Mouse (Mus musculus) midbrain, embryonic 15.5 days (tissue): ENCODE measurements around the gene Sin3a. TPM values are rescaled to one million over a fixed set of nuclear protein-coding genes. Genes with fewer than 3 reads are reported as not detected.

Source experiments
- ATAC-seq: fragments of 200-750 bp; cut with Nextera tagmentation; replicated peaks from 2 replicates; pipeline ENCODE4 v1.8.0; 2017; ENCODE audit warnings: moderate TSS enrichment
- H3K27ac ChIP-seq: fragments of 300-500 bp; sonication (generic); 2 replicates; pipeline ENCODE4 v1.5.1; 2015; ENCODE audit warnings: mild to moderate bottlenecking, inconsistent platforms
- H3K27me3 ChIP-seq: fragments of 300-500 bp; sonication (generic); replicated peaks from 2 replicates; pipeline ENCODE4 v1.6.1; 2015; ENCODE audit warnings: inconsistent platforms
- H3K36me3 ChIP-seq: fragments of 300-500 bp; sonication (generic); replicated peaks from 2 replicates; pipeline ENCODE4 v1.6.1; 2015; ENCODE audit warnings: inconsistent platforms
- H3K4me1 ChIP-seq: fragments of 300-500 bp; sonication (generic); 2 replicates; pipeline ENCODE4 v1.6.1; 2015; ENCODE audit warnings: inconsistent platforms
- H3K4me2 ChIP-seq: fragments of 300-500 bp; sonication (generic); 2 replicates; pipeline ENCODE4 v1.6.1; 2015; ENCODE audit warnings: inconsistent platforms, mild to moderate bottlenecking, moderate library complexity
- H3K4me3 ChIP-seq: fragments of 300-500 bp; sonication (generic); 2 replicates; pipeline ENCODE4 v1.5.1; 2015; ENCODE audit warnings: mild to moderate bottlenecking, inconsistent platforms
- H3K9ac ChIP-seq: fragments of 300-500 bp; sonication (generic); 2 replicates; pipeline ENCODE4 v1.6.1; 2015; ENCODE audit warnings: mild to moderate bottlenecking, inconsistent platforms
- H3K9me3 ChIP-seq: fragments of 300-500 bp; sonication (generic); 2 replicates; pipeline ENCODE4 v1.6.1; 2016; ENCODE audit warnings: inconsistent platforms
- WGBS: fragments of 180-500 bp; shearing (Covaris S2); methylation state at CpG from one replicate; pipeline ENCODE4 v1.1.7; 2015; ENCODE audit warnings: mixed read lengths; 5-methylcytosine and 5-hydroxymethylcytosine counted together
- polyA plus RNA-seq: library from polyadenylated mRNA; unstranded; fragments of >200 nt; fragmentation: Nextera tagmentation; extraction: Ambion mirVana; gene quantifications from 2 replicates; pipeline ENCODE4 v1.2.1, GENCODE M21; 2015

The Sin3a gene
- 25.0 and 25.9 TPM in 2 replicates for polyA plus RNA-seq

GRCm38 (mm10) chr9:57071801-57072351 lies at the start of gene Sin3a:
Gene Sin3a, plus strand, starts transcription at chr9:57072040.
- no peak for ATAC-seq
- no peaks in the 10 kb centered on the region for H3K9me3 ChIP-seq
- H3K27me3 ChIP-seq, result no peaks in the 10 kb centered on the region
- peak within 1 kb of the TSS; percentile 67 for H3K9ac ChIP-seq
- H3K4me1 ChIP-seq, result peaks cover 29% of the 10 kb centered on the region
- peak within 1 kb of the TSS; percentile 97 for H3K27ac ChIP-seq
- no peaks in the 10 kb centered on the region for H3K36me3 ChIP-seq
- WGBS, result under 1% methylated on average over 34 of the region's 34 CpGs
- peak within 1 kb of the TSS; percentile 95 for H3K4me2 ChIP-seq
- H3K4me3 ChIP-seq, result peak within 1 kb of the TSS; percentile 81

- no peak overlapping the region for H3K4me2 ChIP-seq
- no peak overlapping the region for H3K27ac ChIP-seq
- 100% methylated on average over 1 of the region's 1 CpGs for WGBS
- ATAC-seq, result no peak
- no peaks in the 10 kb centered on the region for H3K27me3 ChIP-seq
- no peaks in the 10 kb centered on the region for H3K9me3 ChIP-seq
- no peak overlapping the region for H3K4me3 ChIP-seq
- peaks cover 29% of the 10 kb centered on the region; the same call in 1 of the 2 replicates for H3K36me3 ChIP-seq
- no peak overlapping the region for H3K9ac ChIP-seq
- no peaks in the 10 kb centered on the region for H3K4me1 ChIP-seq
Observed at GRCm38 (mm10) chr9:57031756-57032155, 40.1 kb upstream of the Sin3a start.

- Histone ChIP-seq H3K9me3 (no peaks in the 10 kb centered on the region), H3K4me2 (no peak overlapping the region), H3K36me3 (peaks cover 23% of the 10 kb centered on the region), H3K4me1 (no peaks in the 10 kb centered on the region), H3K27ac (no peak overlapping the region), H3K9ac (no peak overlapping the region), H3K27me3 (no peaks in the 10 kb centered on the region), H3K4me3 (no peak overlapping the region)
- no peak for ATAC-seq
- WGBS, result 95% methylated on average over 1 of the region's 1 CpGs
Observed at GRCm38 (mm10) chr9:57056237-57056636, 15.6 kb upstream of the Sin3a start.

GRCm38 (mm10) chr9:57064164-57064563 lies 7.7 kb upstream of the Sin3a start:
- no peak overlapping the region for H3K4me3 ChIP-seq
- ATAC-seq, result no peak
- no peak overlapping the region for H3K9ac ChIP-seq
- no peaks in the 10 kb centered on the region for H3K27me3 ChIP-seq
- no peak overlapping the region for H3K27ac ChIP-seq
- peaks cover 24% of the 10 kb centered on the region; the same call in 1 of the 2 replicates for H3K36me3 ChIP-seq
- no peaks in the 10 kb centered on the region for H3K4me1 ChIP-seq
- H3K4me2 ChIP-seq, result no peak overlapping the region
- no peaks in the 10 kb centered on the region for H3K9me3 ChIP-seq
- WGBS, result 94% methylated on average over 2 of the region's 2 CpGs

GRCm38 (mm10) chr9:57068266-57068665 lies 3.6 kb upstream of the Sin3a start:
- Histone ChIP-seq H3K9me3 (no peaks in the 10 kb centered on the region), H3K4me1 (peaks cover 11% of the 10 kb centered on the region), H3K4me3 (no peak overlapping the region), H3K27me3 (no peaks in the 10 kb centered on the region), H3K36me3 (no peaks in the 10 kb centered on the region), H3K9ac (no peak overlapping the region), H3K27ac (no peak overlapping the region), H3K4me2 (no peak overlapping the region)
- 76% methylated on average over 3 of the region's 3 CpGs for WGBS
- ATAC-seq, result no peak

- H3K4me1 ChIP-seq, result peaks cover 28% of the 10 kb centered on the region
- H3K9me3 ChIP-seq, result no peaks in the 10 kb centered on the region
- H3K36me3 ChIP-seq, result no peaks in the 10 kb centered on the region
- H3K27ac ChIP-seq, result no peak overlapping the region
- WGBS, result 72% methylated on average over 1 of the region's 1 CpGs
- H3K4me3 ChIP-seq, result no peak overlapping the region
- no peaks in the 10 kb centered on the region for H3K27me3 ChIP-seq
- no peak overlapping the region for H3K4me2 ChIP-seq
- no peak for ATAC-seq
- H3K9ac ChIP-seq, result no peak overlapping the region
Observed at GRCm38 (mm10) chr9:57070262-57070661, 1.6 kb upstream of the Sin3a start.

GRCm38 (mm10) chr9:57070800-57071545 lies 867 bp upstream of the Sin3a start:
- Histone ChIP-seq H3K4me1 (peaks cover 29% of the 10 kb centered on the region), H3K9me3 (no peaks in the 10 kb centered on the region), H3K4me2 (peak overlapping the region; percentile 95), H3K36me3 (no peaks in the 10 kb centered on the region), H3K4me3 (peak overlapping the region; percentile 81), H3K27ac (0 out of 2 replicates have a peak overlapping the region, but pooled peaks have one; percentile 42), H3K9ac (peak overlapping the region; percentile 36; the same call in 1 of the 2 replicates), H3K27me3 (no peaks in the 10 kb centered on the region)
- no peak for ATAC-seq
- WGBS, result 29% methylated on average over 5 of the region's 5 CpGs

- no peaks in the 10 kb centered on the region for H3K36me3 ChIP-seq
- no peaks in the 10 kb centered on the region for H3K9me3 ChIP-seq
- peaks cover 33% of the 10 kb centered on the region for H3K4me1 ChIP-seq
- WGBS, result under 1% methylated on average over 40 of the region's 40 CpGs
- peak overlapping the region; percentile 67 for H3K9ac ChIP-seq
- ATAC-seq, result no peak
- H3K4me2 ChIP-seq, result peak overlapping the region; percentile 95
- peak overlapping the region; percentile 81 for H3K4me3 ChIP-seq
- no peaks in the 10 kb centered on the region for H3K27me3 ChIP-seq
- H3K27ac ChIP-seq, result peak overlapping the region; percentile 97
Observed at GRCm38 (mm10) chr9:57072526-57072988, 717 bp downstream of the Sin3a start.

- H3K4me1 ChIP-seq, result peaks cover 38% of the 10 kb centered on the region
- H3K27ac ChIP-seq, result peak overlapping the region; percentile 97
- peak; percentile 70 for ATAC-seq
- H3K9me3 ChIP-seq, result no peaks in the 10 kb centered on the region
- peak overlapping the region; percentile 95 for H3K4me2 ChIP-seq
- peak overlapping the region; percentile 67 for H3K9ac ChIP-seq
- H3K36me3 ChIP-seq, result no peaks in the 10 kb centered on the region
- WGBS, result under 1% methylated on average over 54 of the region's 54 CpGs
- no peaks in the 10 kb centered on the region for H3K27me3 ChIP-seq
- peak overlapping the region; percentile 81 for H3K4me3 ChIP-seq
Observed at GRCm38 (mm10) chr9:57072989-57073789, 1.3 kb downstream of the Sin3a start.

GRCm38 (mm10) chr9:57073790-57074094 lies 1.9 kb downstream of the Sin3a start:
- peak overlapping the region; percentile 97 for H3K27ac ChIP-seq
- H3K36me3 ChIP-seq, result no peaks in the 10 kb centered on the region
- H3K27me3 ChIP-seq, result no peaks in the 10 kb centered on the region
- no peaks in the 10 kb centered on the region for H3K9me3 ChIP-seq
- H3K9ac ChIP-seq, result peak overlapping the region; percentile 43
- peak overlapping the region; percentile 95 for H3K4me2 ChIP-seq
- ATAC-seq, result no peak
- H3K4me1 ChIP-seq, result peaks cover 39% of the 10 kb centered on the region
- WGBS, result under 1% methylated on average over 15 of the region's 15 CpGs
- H3K4me3 ChIP-seq, result peak overlapping the region; percentile 81

GRCm38 (mm10) chr9:57074171-57074821 lies 2.5 kb downstream of the Sin3a start:
- WGBS, result 3% methylated on average over 21 of the region's 21 CpGs
- Histone ChIP-seq H3K9ac (peak overlapping the region; percentile 43), H3K27ac (peak overlapping the region; percentile 97), H3K9me3 (no peaks in the 10 kb centered on the region), H3K4me2 (peak overlapping the region; percentile 95), H3K27me3 (no peaks in the 10 kb centered on the region), H3K36me3 (no peaks in the 10 kb centered on the region), H3K4me1 (peaks cover 39% of the 10 kb centered on the region), H3K4me3 (peak overlapping the region; percentile 81)
- ATAC-seq, result no peak
